9 mouse cellular contexts compared by ENCODE assay signal in the genomic region with DNA sequence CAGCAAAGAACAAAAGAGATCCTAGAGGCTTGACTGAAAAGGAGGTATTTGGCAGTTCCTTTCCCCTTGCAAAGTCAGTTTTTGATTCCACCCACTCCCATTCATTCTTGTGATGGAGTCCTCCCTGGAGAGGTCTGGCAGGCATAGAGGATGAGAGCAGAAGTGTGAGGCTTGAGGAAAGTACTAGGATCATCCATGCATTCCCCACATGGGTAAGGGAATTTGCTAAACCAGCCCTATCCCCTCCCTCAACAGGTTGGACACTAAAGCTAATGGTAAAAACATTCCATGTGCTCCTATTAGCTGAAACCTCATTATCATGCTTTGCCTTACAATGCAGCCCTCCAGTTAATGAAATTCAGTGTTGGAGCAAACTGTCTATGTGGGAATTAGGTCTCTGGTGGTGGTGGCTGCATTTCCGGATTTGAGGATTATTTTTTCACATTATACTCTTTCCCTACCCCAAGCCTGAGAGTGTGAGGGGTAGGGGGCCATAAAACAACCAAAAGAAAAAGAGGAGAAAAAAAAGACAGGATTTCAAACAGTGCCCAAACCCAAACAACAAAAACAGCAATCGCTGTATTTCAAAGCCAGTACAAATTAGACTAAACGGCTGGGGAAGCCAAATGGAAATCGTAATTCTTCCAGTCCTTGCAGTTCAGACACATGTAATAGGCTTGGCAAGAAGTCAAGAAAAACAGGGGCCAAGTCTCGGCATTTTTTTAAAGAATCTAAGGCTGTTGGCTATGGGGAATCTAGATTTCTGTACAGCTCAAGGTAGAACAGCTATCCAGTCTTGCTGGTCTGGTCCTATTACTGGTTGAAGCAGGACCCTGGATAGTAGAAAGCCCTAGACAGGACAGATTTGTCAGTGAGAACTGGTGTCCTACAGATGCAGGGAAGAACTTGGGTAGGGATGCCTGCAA.
A peak's percentile ranks its signal among the peaks of the same experiment; 100 is the strongest.
DNase-seq lines count a peak whose midpoint lies in the region; ATAC-seq and TF ChIP-seq lines count a peak whose summit lies in the region.
"Had no signal": no experiment of that assay in that cellular context is flagged by ENCODE, and none has a peak within 500 bp of the region (broad histone marks: within the 10 kb centered on the region; RNA-seq: fewer than 3 reads in every experiment).

No protein-coding gene starts in this region.

- H3K4me1 ChIP-seq in kidney, adult 2 months (ENCODE audit: control insufficient read depth, insufficient read depth, low read length) = no peaks in the 10 kb centered on the region
- no peaks in the 10 kb centered on the region for H3K4me1 ChIP-seq in kidney, postnatal 0 days (replicated peaks; ENCODE audit: insufficient read depth, low read length)

- no peak for TF ChIP-seq POLR2A in kidney, adult 2 months (IDR thresholded peaks at IDR 0.05; ENCODE audit: low read depth, low read length)

- no peak overlapping the region for H3K4me2 ChIP-seq in kidney, postnatal 0 days (ENCODE audit: low read length)

- H3K27me3 ChIP-seq in kidney, adult 2 months (replicated peaks; ENCODE audit: control insufficient read depth, insufficient read depth, low read length) = no peaks in the 10 kb centered on the region
- H3K27me3 ChIP-seq in kidney, postnatal 0 days (ENCODE audit: insufficient read depth, low read length) = no peaks in the 10 kb centered on the region

- no peak for TF ChIP-seq CTCF in kidney, adult 2 months (conservative IDR thresholded peaks at IDR 0.05; ENCODE audit: insufficient read depth, insufficient read length, low read depth, low read length)
- TF ChIP-seq CTCF in kidney, postnatal 0 days (IDR thresholded peaks at IDR 0.05; ENCODE audit: low read depth) = no peak

- H3K9ac ChIP-seq in kidney, postnatal 0 days (ENCODE audit: low read depth, low read length) = no peak overlapping the region

- H3K4me3 ChIP-seq in kidney, adult 2 months (ENCODE audit: insufficient read depth, low read depth, low read length) = no peak overlapping the region
- no peak overlapping the region for H3K4me3 ChIP-seq in kidney, postnatal 0 days (replicated peaks; ENCODE audit: low read depth, low read length)

- no peaks in the 10 kb centered on the region for H3K36me3 ChIP-seq in kidney, adult 2 months (ENCODE audit: control insufficient read depth, insufficient read depth, low read length)
- no peaks in the 10 kb centered on the region for H3K36me3 ChIP-seq in kidney, postnatal 0 days (ENCODE audit: insufficient read depth, low read length)

- H3K27ac ChIP-seq in kidney, adult 2 months (ENCODE audit: insufficient read depth, low read depth, low read length) = no peak overlapping the region
- no peak overlapping the region for H3K27ac ChIP-seq in kidney, postnatal 0 days

- no peaks in the 10 kb centered on the region for H3K9me3 ChIP-seq in kidney, postnatal 0 days (replicated peaks; ENCODE audit: low read length)

- 8% methylated on average over 5 of the region's 5 CpGs for WGBS in kidney, adult 2 months
- WGBS in kidney, postnatal 0 days = 13% methylated on average over 5 of the region's 5 CpGs

- peak; percentile 30 for DNase-seq in kidney, adult 2 months
- no peak for DNase-seq in kidney, adult 11 months
- peak; percentile 65 for DNase-seq in MN1 (ENCODE audit: low spot score)
- peak; percentile 84 for DNase-seq in Muller cell, postnatal 12 days (ENCODE audit: inconsistent ontology term)
- peak; percentile 88 for DNase-seq in kidney, postnatal 0 days (ENCODE audit: low spot score)
- DNase-seq in spleen, postnatal 36 days (ENCODE audit: low spot score in 2 of 2) = no peak
- DNase-seq: left cerebral cortex, postnatal 4 days; thymus, postnatal 4 days had no signal

- ATAC-seq in kidney, postnatal 0 days (replicated peaks; ENCODE audit: low FRiP score, low read depth) = 0 out of 2 replicates have a peak, but pooled peaks have one; percentile 29
- ATAC-seq in inflammation-experienced regulatory T-cells, adult 6 months = no peak

Comparison
In these comparisons a context has a peak if more than half of its experiments do, and no peak if none do; other contexts are left out.
1. DNase-seq: peak in kidney, adult 2 months (single experiment), MN1 (single experiment), Muller cell, postnatal 12 days (single experiment) and kidney, postnatal 0 days (single experiment); none in kidney, adult 11 months (single experiment) and spleen, postnatal 36 days (0 of 2).